Mouse (Mus musculus) liver, embryonic 14.5 days (tissue): ENCODE measurements around the gene Spats2. TPM values are rescaled to one million over a fixed set of nuclear protein-coding genes. Genes with fewer than 3 reads are reported as not detected.

Experiments
- ATAC-seq: fragments of 200-750 bp; cut with Nextera tagmentation; 2 replicates; pipeline ENCODE4 v1.8.0; 2017; ENCODE audit warnings: moderate number of reproducible peaks, mild to moderate bottlenecking, moderate library complexity; ENCODE audit not compliant: insufficient read depth
- DNase-seq, 3 experiments: peaks; one replicate each; pipeline ENCODE4 v3.0.0-alpha.2; 2012 to 2013; ENCODE audit warnings: low read depth in 3 of 3, low spot score in 3 of 3
- H3K27ac ChIP-seq: fragments of 300-500 bp; sonication (generic); 2 replicates; pipeline ENCODE4 v1.5.1; 2014; ENCODE audit warnings: moderate library complexity, mild to moderate bottlenecking, control low read depth, inconsistent platforms
- H3K27me3 ChIP-seq: fragments of 300-500 bp; sonication (generic); 2 replicates; pipeline ENCODE4 v1.6.1; 2014; ENCODE audit warnings: mild to moderate bottlenecking, low read length, moderate library complexity; ENCODE audit not compliant: control insufficient read depth, insufficient read depth
- H3K36me3 ChIP-seq: fragments of 300-500 bp; sonication (generic); replicated peaks from 2 replicates; pipeline ENCODE4 v1.6.1; 2014; ENCODE audit warnings: low read depth; ENCODE audit not compliant: control insufficient read depth, insufficient read depth
- H3K4me1 ChIP-seq, 2 experiments: fragments of 200-500 bp in 1 of 2; fragments of 300-500 bp in 1 of 2; sonication (generic) in 1 of 2; replicated peaks; 2 replicates each; pipeline ENCODE4 v1.6.1; 2012 to 2014; ENCODE audit warnings: antibody characterized with exemption in 1 of 2, inconsistent platforms in 1 of 2, low read length in 1 of 2; ENCODE audit not compliant: control insufficient read depth in 2 of 2, insufficient read depth in 2 of 2
- H3K4me2 ChIP-seq: fragments of 300-500 bp; sonication (generic); 2 replicates; pipeline ENCODE4 v1.6.1; 2014; ENCODE audit warnings: low read depth, mild to moderate bottlenecking, control low read depth, moderate library complexity
- H3K4me3 ChIP-seq, 2 experiments: fragments of 200-500 bp in 1 of 2; fragments of 300-500 bp in 1 of 2; sonication (generic) in 1 of 2; 2 replicates each; pipeline ENCODE4 v1.5.1; 2012 to 2014; ENCODE audit warnings: low read depth in 2 of 2, low read length in 2 of 2, mild to moderate bottlenecking in 2 of 2, control low read depth in 1 of 2, inconsistent platforms in 1 of 2, moderate library complexity in 1 of 2; ENCODE audit not compliant: insufficient read depth in 1 of 2
- H3K9ac ChIP-seq: fragments of 300-500 bp; sonication (generic); replicated peaks from 2 replicates; pipeline ENCODE4 v1.6.1; 2014; ENCODE audit warnings: mild to moderate bottlenecking, control low read depth, moderate library complexity
- H3K9me3 ChIP-seq: fragments of 300-500 bp; sonication (generic); 2 replicates; pipeline ENCODE4 v1.6.1; 2016; ENCODE audit warnings: low read length, mixed read lengths; ENCODE audit not compliant: control insufficient read depth
- CTCF ChIP-seq: IDR thresholded peaks from 2 replicates; pipeline ENCODE4 v1.5.1; 2016; ENCODE audit warnings: antibody characterized with exemption, low read depth, control low read depth
- EP300 ChIP-seq: IDR thresholded peaks from 2 replicates; pipeline ENCODE4 v1.6.1; 2016; ENCODE audit warnings: antibody characterized with exemption, low read depth
- WGBS: fragments of 180-500 bp; shearing (Covaris S2); extraction: QIAGEN DNeasy Blood & Tissue Kit; methylation state at CpG from one replicate; pipeline ENCODE4 v1.1.7; 2014; ENCODE audit not compliant: insufficient replicate concordance; 5-methylcytosine and 5-hydroxymethylcytosine counted together
- polyA plus RNA-seq, 2 experiments: library from polyadenylated mRNA; depleted of rRNA in 1 of 2; stranded (reverse) in 1 of 2; unstranded in 1 of 2; fragments of >200 nt; fragmentation: Nextera tagmentation in 1 of 2; extraction: Ambion mirVana in 1 of 2; gene quantifications; 2 replicates each; pipeline versions ENCODE4 v1.2.1 to v1.2.3; 2012 to 2014

The Spats2 gene
- polyA plus RNA-seq, 2 experiments = 6.7 to 7.7 TPM

- no peaks in the 10 kb centered on the region for H3K9me3 ChIP-seq
- TF ChIP-seq CTCF = no peak
- TF ChIP-seq EP300 = no peak
- H3K4me3 ChIP-seq = no peak overlapping the region
- H3K4me1 ChIP-seq = peaks cover 5 to 15% of the 10 kb centered on the region in 2 experiments; a peak in 3 of 4 replicates
- ATAC-seq (no peak), DNase-seq (no peak)
- no peaks in the 10 kb centered on the region for H3K27me3 ChIP-seq
- H3K27ac ChIP-seq = no peak overlapping the region
- no peak overlapping the region for H3K4me2 ChIP-seq
- H3K36me3 ChIP-seq = no peaks in the 10 kb centered on the region
- 75% methylated on average over 6 of the region's 6 CpGs for WGBS
- no peak overlapping the region for H3K9ac ChIP-seq
Measured at GRCm38 (mm10) chr15:99253772-99254171, 128.1 kb downstream of the Spats2 start.

- Histone ChIP-seq H3K4me1 (peaks cover 5 to 20% of the 10 kb centered on the region in 2 experiments), H3K9me3 (no peaks in the 10 kb centered on the region), H3K4me2 (no peak overlapping the region), H3K9ac (no peak overlapping the region), H3K36me3 (no peaks in the 10 kb centered on the region), H3K27ac (no peak overlapping the region), H3K27me3 (no peaks in the 10 kb centered on the region), H3K4me3 (no peak overlapping the region)
- DNase-seq (no peak), ATAC-seq (no peak)
- WGBS = 66% methylated on average over 2 of the region's 2 CpGs
- TF ChIP-seq EP300 (no peak), CTCF (no peak)
Measured at GRCm38 (mm10) chr15:99254477-99255005, 128.8 kb downstream of the Spats2 start.

- H3K9ac ChIP-seq = no peak overlapping the region
- H3K27ac ChIP-seq = no peak overlapping the region
- no peak for DNase-seq
- H3K4me2 ChIP-seq = no peak overlapping the region
- no peak overlapping the region for H3K4me3 ChIP-seq
- TF ChIP-seq EP300 (no peak), CTCF (no peak)
- no peak for ATAC-seq
- 75% methylated on average over 6 of the region's 6 CpGs for WGBS
- H3K4me1 ChIP-seq = peaks cover 5 to 24% of the 10 kb centered on the region in 2 experiments
- no peaks in the 10 kb centered on the region for H3K27me3 ChIP-seq
- no peaks in the 10 kb centered on the region for H3K36me3 ChIP-seq
- H3K9me3 ChIP-seq = no peaks in the 10 kb centered on the region
Measured at GRCm38 (mm10) chr15:99255241-99255749, 129.6 kb downstream of the Spats2 start.

- H3K4me3 ChIP-seq = no peak overlapping the region
- WGBS = 52% methylated on average over 8 of the region's 8 CpGs
- ATAC-seq = peak; percentile 49; the same call in 1 of the 2 replicates
Measured at GRCm38 (mm10) chr15:99259167-99259729, 133.5 kb downstream of the Spats2 start.

GRCm38 (mm10) chr15:99259730-99260252, 134.1 kb downstream of the Spats2 start:
- H3K9ac ChIP-seq = no peak overlapping the region
- TF ChIP-seq CTCF (no peak), EP300 (no peak)
- no peak overlapping the region for H3K27ac ChIP-seq

More at GRCm38 (mm10) chr15:99259167-99259729, 133.5 kb downstream of the Spats2 start:
- Histone ChIP-seq H3K9ac (no peak overlapping the region), H3K4me2 (peak overlapping the region; percentile 38), H3K36me3 (no peaks in the 10 kb centered on the region), H3K4me1 (peaks cover 0 to 12% of the 10 kb centered on the region in 2 experiments; a peak in 3 of 4 replicates), H3K9me3 (no peaks in the 10 kb centered on the region), H3K27ac (no peak overlapping the region), H3K27me3 (no peaks in the 10 kb centered on the region)
- no peak for DNase-seq
- TF ChIP-seq CTCF (no peak), EP300 (no peak)

More at GRCm38 (mm10) chr15:99259730-99260252, 134.1 kb downstream of the Spats2 start:
- Histone ChIP-seq H3K27me3 (no peaks in the 10 kb centered on the region), H3K9me3 (no peaks in the 10 kb centered on the region), H3K4me1 (peaks cover 0 to 12% of the 10 kb centered on the region in 2 experiments; a peak in 3 of 4 replicates), H3K4me3 (peak overlapping the region; percentile 5 to 25; a peak in 2 of 4 replicates), H3K36me3 (no peaks in the 10 kb centered on the region), H3K4me2 (peak overlapping the region; percentile 64)
- DNase-seq (peak; percentile 45 to 51 (median 50)), ATAC-seq (peak; percentile 61)
- under 1% methylated on average over 9 of the region's 10 CpGs for WGBS
